Mouse (Mus musculus) gonadal fat pad, adult 2 months (tissue): ENCODE measurements around the gene Aktip. TPM values are rescaled to one million over a fixed set of nuclear protein-coding genes. Genes with fewer than 3 reads are reported as not detected.

Experiments used
- DNase-seq: peaks from one replicate; pipeline ENCODE4 v3.0.0-alpha.2; 2012; ENCODE audit warnings: low read depth
- polyA plus RNA-seq: library from polyadenylated mRNA; depleted of rRNA; stranded (reverse); fragments of >200 nt; gene quantifications from 2 replicates; pipeline ENCODE4 v1.2.3, GENCODE M21; 2012; rRNA removed

Aktip gene
- polyA plus RNA-seq = 99.1 and 101 TPM in 2 replicates

- no peak for DNase-seq
These were observed at the start of gene Aktip for GRCm38 (mm10) chr8:91199876-91200275. Gene Aktip (minus strand): TSS chr8:91199976.

GRCm38 (mm10) chr8:91245821-91246454 is 46.2 kb upstream of the Aktip start:
- DNase-seq = no peak

DNA sequence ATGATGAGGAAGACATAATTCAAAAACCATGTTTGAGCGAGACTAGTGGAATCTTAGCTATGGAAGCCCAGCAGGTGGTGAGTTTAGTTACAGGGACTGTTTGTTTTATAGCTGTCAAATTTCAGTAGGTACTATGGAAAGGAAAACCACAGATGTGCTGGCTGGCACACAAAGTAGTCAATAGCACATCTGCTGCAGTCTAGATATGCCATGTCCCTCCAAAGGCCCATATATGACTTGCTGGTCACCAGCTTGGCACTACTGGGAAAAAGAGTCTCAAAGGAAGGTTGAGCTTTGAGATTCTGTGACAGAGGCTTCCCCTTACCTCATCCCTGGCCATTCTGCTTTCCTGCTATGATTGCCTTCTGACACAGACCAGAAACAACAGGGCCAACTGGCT is 42.9 kb upstream of the Aktip start:
- no peak for DNase-seq

- no peak for DNase-seq
These were observed 42.2 kb upstream of the Aktip start for GRCm38 (mm10) chr8:91241873-91242519.

DNA sequence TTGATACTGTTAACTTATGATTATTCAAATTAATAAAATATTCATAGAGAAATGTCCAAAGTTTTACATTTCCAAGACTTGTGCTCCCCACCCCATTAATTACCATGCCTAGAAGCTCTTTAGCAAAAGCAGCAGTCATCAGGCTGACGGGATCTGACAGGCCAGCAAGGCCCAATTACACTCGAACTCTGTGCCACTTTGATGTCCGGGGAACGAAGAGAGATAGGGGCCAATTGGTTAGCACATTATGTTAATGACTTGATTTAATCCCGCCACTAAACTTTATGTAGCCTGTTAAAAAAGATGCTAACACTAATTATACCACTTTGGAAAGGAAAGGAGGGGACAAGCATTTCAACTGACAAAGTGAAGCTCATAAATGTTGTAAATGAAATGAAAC is 41.6 kb upstream of the Aktip start:
- DNase-seq = no peak

GRCm38 (mm10) chr8:91237191-91237590 is 37.4 kb upstream of the Aktip start:
- DNase-seq = no peak

DNA sequence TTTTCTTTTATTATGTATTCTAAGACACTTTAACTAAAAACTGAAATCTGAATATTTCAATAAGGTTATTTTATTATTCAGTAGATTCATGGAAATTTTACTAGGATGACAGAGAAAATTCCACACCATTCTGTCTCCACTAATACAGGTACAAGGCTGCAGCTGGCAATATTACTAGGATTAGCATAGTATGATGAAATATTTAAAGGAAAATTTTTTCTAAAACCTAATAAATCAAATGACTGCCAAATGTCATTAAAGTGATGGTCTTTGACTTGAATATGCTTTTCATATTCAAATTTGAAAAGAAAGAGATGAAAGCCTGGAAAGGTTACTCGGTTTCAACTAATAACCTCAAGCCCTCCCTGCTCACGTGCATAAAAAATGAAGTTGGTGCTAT is 34.3 kb upstream of the Aktip start:
- DNase-seq = no peak

DNA sequence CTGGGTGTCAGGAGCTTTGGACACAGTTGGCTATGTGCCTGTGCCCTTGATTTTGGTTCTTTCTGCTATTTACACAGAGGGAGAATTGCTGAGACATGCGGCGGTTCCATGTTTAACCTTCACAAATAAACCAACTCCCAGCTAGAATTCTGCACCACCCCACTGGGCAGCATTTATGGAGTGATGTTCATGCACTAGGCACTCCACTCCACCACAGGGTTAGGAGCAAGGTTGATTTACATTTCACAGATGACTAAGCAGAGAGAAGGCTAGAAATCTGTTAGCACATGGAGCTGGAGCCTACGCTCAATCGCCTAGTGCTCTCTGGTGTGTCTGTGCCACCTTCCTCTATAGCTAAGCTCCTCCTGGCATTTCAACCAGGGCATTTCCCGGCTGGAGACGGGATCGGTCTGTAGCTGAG is 27.7 kb upstream of the Aktip start:
- DNase-seq = no peak

DNA sequence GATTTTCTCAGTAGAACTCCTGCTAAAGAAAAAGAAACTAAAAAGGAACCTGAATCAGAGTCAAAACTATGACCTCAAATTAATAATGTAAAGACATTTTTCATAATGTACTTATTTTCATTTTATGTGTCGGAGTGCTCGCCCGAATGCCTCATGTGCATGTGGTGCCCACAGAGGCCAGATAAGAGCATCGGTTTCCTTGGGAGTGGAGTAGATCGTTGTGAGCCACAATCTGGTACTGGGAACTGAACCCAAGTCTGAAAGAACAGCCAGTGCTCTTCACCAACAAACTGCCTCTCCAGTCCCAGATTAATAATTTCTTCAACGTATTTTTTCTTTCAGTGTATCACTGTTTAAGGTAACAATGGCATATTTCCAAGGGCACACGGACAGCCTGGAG is 24.5 kb upstream of the Aktip start:
- DNase-seq = no peak

GRCm38 (mm10) chr8:91221841-91222240 is 22.1 kb upstream of the Aktip start:
- no peak for DNase-seq

- no peak for DNase-seq
These were observed 18.5 kb upstream of the Aktip start for GRCm38 (mm10) chr8:91218271-91218670.

GRCm38 (mm10) chr8:91217062-91217905 is 17.5 kb upstream of the Aktip start:
- DNase-seq = no peak

- DNase-seq = no peak
These were observed 14.5 kb upstream of the Aktip start for GRCm38 (mm10) chr8:91214287-91214686.

DNA sequence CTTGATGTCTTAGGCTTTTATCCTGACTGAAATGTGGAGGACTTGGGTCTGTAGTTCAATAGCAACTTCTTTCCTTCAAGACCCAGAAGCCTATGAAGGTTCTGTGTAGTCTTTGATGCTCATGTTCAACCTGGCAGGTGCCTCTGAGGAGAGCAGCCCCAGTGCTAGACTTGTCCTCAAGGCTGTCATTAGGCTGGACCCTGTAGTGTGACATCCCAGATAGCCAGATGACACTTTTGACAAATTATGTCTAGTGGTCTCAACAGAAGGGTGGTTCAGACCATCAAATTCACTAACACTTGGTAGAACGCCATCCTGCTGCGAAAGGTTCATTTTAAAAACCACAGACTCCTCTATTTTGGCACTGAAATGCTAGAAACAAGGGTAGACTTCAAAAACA is 13.2 kb upstream of the Aktip start:
- no peak for DNase-seq

DNA sequence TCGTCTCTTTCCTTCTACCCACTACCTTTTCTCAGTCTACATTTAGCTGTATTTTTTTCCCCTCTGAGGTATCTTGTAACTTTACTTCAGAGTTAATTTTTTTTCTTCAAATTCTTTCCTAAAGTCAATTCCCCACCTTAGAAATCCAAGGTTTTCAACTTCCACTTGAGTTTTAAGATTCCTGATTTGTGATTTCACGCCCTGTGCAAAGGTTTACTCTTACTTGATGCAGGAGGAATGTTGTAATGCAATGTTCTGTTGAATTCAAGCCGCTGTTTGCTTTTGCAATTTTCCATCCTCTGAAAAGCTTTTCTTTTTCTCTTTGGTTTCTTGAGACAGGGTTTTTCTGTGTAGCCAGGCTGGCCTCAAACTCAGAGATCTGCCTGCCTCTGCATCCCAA is 9.9 kb upstream of the Aktip start:
- DNase-seq = no peak

GRCm38 (mm10) chr8:91207676-91208075 is 7.9 kb upstream of the Aktip start:
- no peak for DNase-seq

DNA sequence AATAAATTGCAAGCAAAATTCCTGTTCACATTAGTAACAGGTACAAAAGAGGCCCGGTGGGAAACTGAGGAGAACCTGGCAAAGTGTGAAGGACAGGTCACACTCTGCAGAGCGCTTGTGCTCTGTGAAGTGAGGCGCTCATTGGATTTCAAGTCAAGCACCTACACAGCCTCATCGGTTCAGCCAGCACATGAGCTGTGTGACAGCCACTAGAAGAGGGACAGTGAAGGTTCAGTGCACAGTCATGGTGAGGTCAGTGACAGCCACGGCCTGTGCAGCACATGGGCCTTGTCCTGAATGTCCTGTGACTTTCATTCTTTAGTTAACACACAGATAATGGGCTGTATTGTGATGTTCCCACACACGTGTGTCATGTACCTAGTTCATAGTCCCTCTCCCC is 6.1 kb upstream of the Aktip start:
- no peak for DNase-seq

DNA sequence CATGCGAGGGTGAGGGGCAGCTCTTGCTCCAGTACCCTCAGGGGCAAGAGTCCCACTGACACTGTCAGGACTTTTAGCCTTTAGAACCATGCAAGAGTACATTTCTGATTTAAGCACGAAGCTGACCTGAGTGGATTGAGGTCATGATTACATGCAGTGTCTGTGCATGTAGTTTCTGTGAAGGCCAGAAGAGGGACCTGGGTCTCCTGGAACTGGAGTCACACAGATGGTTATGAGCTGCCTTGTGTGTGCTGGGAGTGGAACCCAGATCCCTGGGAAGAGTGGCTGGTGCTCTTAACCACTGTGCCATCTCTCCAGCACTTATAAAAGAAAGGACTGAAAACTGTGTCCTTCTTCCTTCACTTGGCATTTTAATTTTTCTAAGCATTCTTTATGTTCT is 1.4 kb upstream of the Aktip start:
- DNase-seq = no peak

GRCm38 (mm10) chr8:91198036-91198435 is 1.7 kb downstream of the Aktip start:
- no peak for DNase-seq

DNA sequence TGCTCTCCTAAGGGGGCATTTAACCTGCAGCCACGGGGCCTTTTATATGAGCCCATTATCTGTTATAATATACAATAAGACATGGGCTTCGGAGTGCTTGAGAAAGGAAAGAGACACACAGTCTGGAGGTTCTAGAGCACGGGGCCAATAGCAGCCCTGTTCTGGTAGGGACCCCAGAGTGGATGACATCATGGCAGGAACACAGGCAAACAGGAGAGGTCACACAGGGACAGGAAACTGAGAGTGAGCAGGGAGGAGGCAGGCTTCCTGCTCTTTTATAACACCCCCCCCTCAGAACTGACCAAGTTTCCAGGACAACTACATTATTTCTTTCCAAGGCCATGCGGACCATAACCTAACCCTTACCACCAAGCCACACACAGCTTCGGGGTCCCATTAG is 2.5 kb downstream of the Aktip start:
- DNase-seq = no peak

DNA sequence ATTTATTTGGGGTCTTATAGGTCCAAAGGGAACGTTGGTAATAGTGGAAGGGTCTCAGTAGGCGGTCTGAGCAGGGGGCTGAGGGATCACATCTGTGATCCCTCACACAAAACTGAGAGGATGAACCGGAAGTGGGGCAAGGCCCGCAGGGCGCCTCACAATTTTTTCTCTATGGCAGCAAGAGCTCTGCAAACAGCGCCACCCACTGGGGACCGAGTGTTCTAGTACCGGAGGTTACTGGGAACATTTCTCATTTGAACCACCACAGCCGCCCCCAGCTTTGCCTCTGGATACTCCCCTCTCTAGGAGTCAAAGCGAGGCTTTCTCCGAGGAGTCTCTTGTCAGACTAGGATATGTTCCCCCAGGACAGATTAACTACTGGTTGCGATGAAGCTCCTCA is 3.1 kb downstream of the Aktip start:
- DNase-seq = no peak

GRCm38 (mm10) chr8:91194081-91194480 is 5.7 kb downstream of the Aktip start:
- DNase-seq = no peak

GRCm38 (mm10) chr8:91192941-91193340 is 6.8 kb downstream of the Aktip start:
- no peak for DNase-seq
